Mouse (Mus musculus): Measurements from ENCODE around the gene Mbl2. TPM values are rescaled to one million over a fixed set of nuclear protein-coding genes. Genes with fewer than 3 reads are reported as not detected.
"Not testable (repeated sequence)": the region's sequence is repeated elsewhere in the genome, so short reads cannot be mapped to it uniquely, and the experiment has no call there.

Gene Mbl2
- polyA plus RNA-seq, 1 experiment from 2014 or later: not detected

- not testable (repeated sequence) for H3K9ac ChIP-seq; H3K9me3 ChIP-seq; H3K4me2 ChIP-seq (replicated peaks); H3K36me3 ChIP-seq; H3K27ac ChIP-seq; H3K4me3 ChIP-seq; ATAC-seq (ENCODE audit: low FRiP score, low read depth); H3K4me1 ChIP-seq; H3K27me3 ChIP-seq
- whole genome bisulfite sequencing: 71% methylated on average over 8 of the region's 8 CpGs
Observed at GRCm38 (mm10) chr19:30222593-30222992, 10.1 kb upstream of the Mbl2 start.

DNA sequence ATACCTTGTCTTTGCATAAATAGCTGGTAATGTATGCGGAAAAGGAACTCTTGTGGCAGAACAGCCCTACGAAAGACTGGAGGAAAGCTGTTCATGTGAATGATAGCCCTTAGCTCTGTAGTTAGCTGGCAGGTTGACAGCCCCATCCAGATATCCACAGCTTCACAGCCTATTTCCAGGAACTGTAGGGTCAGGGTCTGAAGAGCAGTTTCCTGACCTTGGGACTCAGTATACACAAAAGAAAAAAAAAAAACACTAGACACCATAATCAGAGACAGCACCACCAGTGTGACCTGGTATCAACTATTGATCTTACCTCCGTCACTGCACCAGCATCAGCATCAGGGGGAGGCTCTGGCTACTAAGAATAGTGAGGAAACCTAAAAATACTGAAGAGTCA is 3.3 kb upstream of the Mbl2 start:
- Histone ChIP-seq H3K4me1 (no peaks in the 10 kb centered on the region), H3K27me3 (no peaks in the 10 kb centered on the region), H3K36me3 (no peaks in the 10 kb centered on the region), H3K27ac (no peak overlapping the region), H3K4me3 (no peak overlapping the region), H3K9me3 (no peaks in the 10 kb centered on the region), H3K4me2 (replicated peaks) (no peak overlapping the region), H3K9ac (no peak overlapping the region)
- WGBS: 91% methylated on average over 3 of the region's 3 CpGs
- ATAC-seq (ENCODE audit: low FRiP score, low read depth): no peak

- no peaks in the 10 kb centered on the region for H3K4me1 ChIP-seq
- H3K9ac ChIP-seq: no peak overlapping the region
- WGBS: 76% methylated on average over 8 of the region's 8 CpGs
- no peak overlapping the region for H3K4me3 ChIP-seq
- no peaks in the 10 kb centered on the region for H3K36me3 ChIP-seq
- H3K4me2 ChIP-seq (replicated peaks): no peak overlapping the region
- ATAC-seq (ENCODE audit: low FRiP score, low read depth): no peak
- H3K9me3 ChIP-seq: no peaks in the 10 kb centered on the region
- H3K27me3 ChIP-seq: no peaks in the 10 kb centered on the region
- no peak overlapping the region for H3K27ac ChIP-seq
Observed at GRCm38 (mm10) chr19:30234416-30234815, 1.7 kb downstream of the Mbl2 start.

- Histone ChIP-seq H3K36me3 (no peaks in the 10 kb centered on the region), H3K4me2 (replicated peaks) (no peak overlapping the region), H3K4me3 (no peak overlapping the region), H3K27me3 (peaks cover 11% of the 10 kb centered on the region), H3K9ac (no peak overlapping the region), H3K27ac (no peak overlapping the region), H3K9me3 (no peaks in the 10 kb centered on the region), H3K4me1 (no peaks in the 10 kb centered on the region)
- WGBS: 24% methylated on average over 11 of the region's 11 CpGs
- 0 out of 2 replicates have a peak, but pooled peaks have one; percentile 15 for ATAC-seq (ENCODE audit: low FRiP score, low read depth)
Observed at GRCm38 (mm10) chr19:30247359-30247758, 14.6 kb downstream of the Mbl2 start.

DNA sequence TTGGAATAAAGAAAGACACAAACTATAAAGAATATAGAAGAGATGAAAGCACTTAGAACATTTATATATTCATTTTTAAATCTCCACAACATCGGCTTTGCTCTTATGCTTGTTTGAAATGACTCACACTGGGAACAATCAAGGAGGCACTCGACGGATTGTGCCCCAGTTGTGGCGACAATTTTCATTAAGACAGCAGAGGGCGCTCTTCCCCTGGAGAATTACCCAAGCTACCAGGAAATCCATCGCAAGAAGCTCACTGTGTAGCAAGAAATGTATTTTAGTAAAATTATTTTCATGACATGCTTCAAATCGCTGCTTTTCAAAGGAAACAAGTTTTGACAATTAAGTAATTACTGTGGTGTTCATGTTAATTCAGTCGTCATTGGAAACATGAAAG is 16.1 kb downstream of the Mbl2 start:
- no peak overlapping the region for H3K4me2 ChIP-seq (replicated peaks)
- no peak overlapping the region for H3K27ac ChIP-seq
- no peaks in the 10 kb centered on the region for H3K4me1 ChIP-seq
- peaks cover 11% of the 10 kb centered on the region for H3K27me3 ChIP-seq
- no peaks in the 10 kb centered on the region for H3K36me3 ChIP-seq
- ATAC-seq (ENCODE audit: low FRiP score, low read depth): no peak
- no peak overlapping the region for H3K4me3 ChIP-seq
- no peaks in the 10 kb centered on the region for H3K9me3 ChIP-seq
- WGBS: 5% methylated on average over 8 of the region's 8 CpGs
- no peak overlapping the region for H3K9ac ChIP-seq

DNA sequence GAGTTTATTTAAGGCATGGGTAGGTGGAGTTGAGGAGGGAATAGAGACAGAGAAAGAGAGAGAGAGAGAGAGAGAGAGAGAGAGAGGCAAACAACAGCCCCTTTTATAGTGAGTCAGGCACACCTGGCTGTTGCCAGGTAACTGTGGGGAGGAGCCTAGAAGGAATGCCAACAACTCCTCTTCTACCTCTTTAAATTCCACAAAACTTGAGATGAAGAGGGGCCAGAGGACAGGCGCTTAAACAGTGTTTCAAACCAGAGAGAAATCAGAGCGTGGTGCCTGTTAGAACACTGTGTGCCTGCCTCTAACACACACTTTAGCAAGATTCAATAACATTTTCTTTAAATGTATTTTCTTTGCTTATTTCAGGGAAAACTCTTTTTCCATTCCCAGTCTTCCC is 19.5 kb downstream of the Mbl2 start:
- H3K36me3 ChIP-seq: no peaks in the 10 kb centered on the region
- no peaks in the 10 kb centered on the region for H3K9me3 ChIP-seq
- ATAC-seq (ENCODE audit: low FRiP score, low read depth): no peak
- H3K4me3 ChIP-seq: no peak overlapping the region
- no peak overlapping the region for H3K27ac ChIP-seq
- H3K9ac ChIP-seq: no peak overlapping the region
- peaks cover 13% of the 10 kb centered on the region for H3K4me1 ChIP-seq
- H3K27me3 ChIP-seq: peaks cover 3% of the 10 kb centered on the region
- no peak overlapping the region for H3K4me2 ChIP-seq (replicated peaks)
- 78% methylated on average over 2 of the region's 2 CpGs for WGBS

DNA sequence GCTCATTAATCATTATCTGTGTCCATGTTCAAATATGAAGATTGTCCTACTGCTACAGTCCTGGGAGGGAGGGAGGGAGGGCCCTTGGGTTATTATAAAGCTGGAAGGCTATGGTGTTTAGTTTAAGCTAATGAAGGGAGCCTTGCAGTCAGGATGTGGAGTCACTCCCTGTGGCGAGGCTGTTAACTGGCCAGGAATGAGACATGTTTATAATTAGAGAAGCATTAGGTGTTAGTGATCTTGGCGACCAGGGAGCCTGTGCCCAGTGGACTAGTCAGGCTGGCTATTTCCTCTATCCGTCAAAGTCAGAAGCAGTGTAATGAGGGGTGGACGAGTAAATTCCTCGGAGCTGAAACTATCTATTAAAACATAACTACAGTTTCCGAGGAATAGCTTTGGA is 23.6 kb downstream of the Mbl2 start:
- H3K4me3 ChIP-seq: no peak overlapping the region
- H3K27ac ChIP-seq: no peak overlapping the region
- ATAC-seq (ENCODE audit: low FRiP score, low read depth): no peak; the same call in 1 of the 2 replicates
- H3K9me3 ChIP-seq: no peaks in the 10 kb centered on the region
- H3K9ac ChIP-seq: no peak overlapping the region
- no peaks in the 10 kb centered on the region for H3K36me3 ChIP-seq
- peaks cover 13% of the 10 kb centered on the region for H3K4me1 ChIP-seq
- WGBS: 5% methylated on average over 6 of the region's 6 CpGs
- H3K27me3 ChIP-seq: no peaks in the 10 kb centered on the region
- peak overlapping the region; percentile 37 for H3K4me2 ChIP-seq (replicated peaks)

GRCm38 (mm10) chr19:30281125-30281524 is 48.4 kb downstream of the Mbl2 start:
- Histone ChIP-seq H3K4me2 (replicated peaks) (no peak overlapping the region), H3K27ac (no peak overlapping the region), H3K4me3 (no peak overlapping the region), H3K4me1 (peaks cover 21% of the 10 kb centered on the region), H3K27me3 (peaks cover 3% of the 10 kb centered on the region; the same call in 1 of the 2 replicates), H3K36me3 (no peaks in the 10 kb centered on the region), H3K9me3 (no peaks in the 10 kb centered on the region), H3K9ac (no peak overlapping the region)
- ATAC-seq (ENCODE audit: low FRiP score, low read depth): no peak
- 45% methylated on average over 5 of the region's 5 CpGs for WGBS

DNA sequence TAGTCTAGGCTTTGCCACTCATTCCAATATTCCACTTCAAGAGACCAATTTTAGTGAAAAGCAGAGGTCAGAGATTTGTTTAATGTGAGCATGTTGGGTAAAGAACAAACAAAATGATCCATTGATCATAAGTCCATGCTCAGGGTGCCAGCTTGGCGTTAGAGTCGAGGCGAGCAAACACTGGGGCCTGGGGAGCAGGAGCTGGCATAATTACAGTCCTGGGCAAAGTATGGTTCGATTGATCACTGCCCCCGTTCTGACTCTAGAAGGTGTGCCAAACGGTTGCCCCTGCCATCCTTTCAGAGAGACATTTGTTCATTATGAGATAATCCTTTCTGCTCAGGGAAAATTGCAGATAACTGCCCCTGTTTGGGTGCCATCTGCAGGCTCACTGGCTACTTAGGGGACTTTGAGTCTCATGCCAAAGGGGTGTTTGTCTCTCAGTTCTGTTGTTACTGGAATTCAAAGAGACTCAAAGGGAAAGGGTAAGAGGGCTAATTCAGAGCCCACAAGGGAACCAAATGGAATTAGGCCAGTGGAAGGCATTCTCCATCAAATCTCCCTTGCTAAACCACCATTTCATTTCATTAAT is 55.3 kb downstream of the Mbl2 start:
- H3K9me3 ChIP-seq: no peaks in the 10 kb centered on the region
- H3K27me3 ChIP-seq: no peaks in the 10 kb centered on the region
- no peak overlapping the region for H3K4me3 ChIP-seq
- H3K4me2 ChIP-seq (replicated peaks): no peak overlapping the region
- no peak overlapping the region for H3K27ac ChIP-seq
- WGBS: 86% methylated on average over 6 of the region's 6 CpGs
- no peak overlapping the region for H3K9ac ChIP-seq
- peaks cover 15% of the 10 kb centered on the region for H3K4me1 ChIP-seq
- no peak for ATAC-seq (ENCODE audit: low FRiP score, low read depth)
- H3K36me3 ChIP-seq: no peaks in the 10 kb centered on the region

Small RNA genes within 50 kb of the gene (microRNA-seq; reads per million reads assigned to microRNA genes)
- not detected for gene Gm24108

Other genes starting within 250 kb of the Mbl2 start
- gene Trpd52l3, start 229.2 kb upstream of the Mbl2 start, polyA plus RNA-seq (2015; fragmentation: Nextera tagmentation; extraction: Ambion mirVana): not detected in 2 replicates
- 69.2 and 76.7 TPM in 2 replicates for gene Uhrf2, start 202.4 kb upstream of the Mbl2 start, polyA plus RNA-seq (2015; fragmentation: Nextera tagmentation; extraction: Ambion mirVana)
- 1.9 and 2.3 TPM in 2 replicates for gene Gldc, start 57.5 kb upstream of the Mbl2 start, polyA plus RNA-seq (2015; fragmentation: Nextera tagmentation; extraction: Ambion mirVana)